Mouse (Mus musculus) granulocyte monocyte progenitor cell, adult 5-6 weeks (primary cell): Measurements from ENCODE around the gene Rab11fip5. TPM values are rescaled to one million over a fixed set of nuclear protein-coding genes. Genes with fewer than 3 reads are reported as not detected.

Source experiments
- ATAC-seq: replicated peaks from 2 replicates; pipeline ENCODE4 v1.8.0; 2016; ENCODE audit warnings: mild to moderate bottlenecking, moderate TSS enrichment, inconsistent platforms; ENCODE audit not compliant: poor library complexity, severe bottlenecking
- total RNA-seq, 2 experiments: library from RNA; stranded (forward) in 1 of 2; stranded (reverse) in 1 of 2; fragments of 200-712, 200-1000 nt in 1 of 2; fragments of >200 nt in 1 of 2; fragmentation: Nextera tagmentation in 1 of 2; gene quantifications; 2 replicates each; pipeline ENCODE4 v1.2.3; 2014 to 2017

The Rab11fip5 gene
- total RNA-seq, 2 experiments from 2014 or later = 3.6 to 5.4 TPM

GRCm38 (mm10) chr6:85350157-85350556 lies 24.3 kb downstream of the Rab11fip5 start:
- no peak; the same call in 1 of the 2 replicates for ATAC-seq

DNA sequence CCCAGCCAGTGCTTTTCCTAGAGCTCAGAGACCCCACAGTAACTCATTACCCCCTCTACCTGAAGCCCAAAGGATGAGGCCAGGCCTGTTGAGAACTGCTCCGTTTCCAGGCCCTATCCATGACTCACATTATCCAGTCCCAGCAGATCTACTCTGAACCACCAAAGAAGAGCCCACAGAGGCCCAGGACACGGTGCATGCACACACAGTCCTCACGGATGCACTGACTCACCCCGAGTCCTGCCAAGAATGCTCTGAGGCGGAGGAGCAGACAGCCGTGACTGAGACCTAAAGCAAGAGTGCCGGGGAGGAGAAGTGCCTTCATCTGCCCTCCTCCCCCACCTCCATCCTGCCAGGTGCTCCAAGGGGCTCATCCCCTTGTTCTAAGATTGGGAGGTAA lies 25.2 kb downstream of the Rab11fip5 start:
- ATAC-seq = no peak

- no peak for ATAC-seq
Observed at GRCm38 (mm10) chr6:85348133-85348532, 26.3 kb downstream of the Rab11fip5 start.

GRCm38 (mm10) chr6:85346028-85346634 lies 28.3 kb downstream of the Rab11fip5 start:
- ATAC-seq = peak; percentile 92

- no peak for ATAC-seq
Observed at GRCm38 (mm10) chr6:85344929-85345328, 29.5 kb downstream of the Rab11fip5 start.

DNA sequence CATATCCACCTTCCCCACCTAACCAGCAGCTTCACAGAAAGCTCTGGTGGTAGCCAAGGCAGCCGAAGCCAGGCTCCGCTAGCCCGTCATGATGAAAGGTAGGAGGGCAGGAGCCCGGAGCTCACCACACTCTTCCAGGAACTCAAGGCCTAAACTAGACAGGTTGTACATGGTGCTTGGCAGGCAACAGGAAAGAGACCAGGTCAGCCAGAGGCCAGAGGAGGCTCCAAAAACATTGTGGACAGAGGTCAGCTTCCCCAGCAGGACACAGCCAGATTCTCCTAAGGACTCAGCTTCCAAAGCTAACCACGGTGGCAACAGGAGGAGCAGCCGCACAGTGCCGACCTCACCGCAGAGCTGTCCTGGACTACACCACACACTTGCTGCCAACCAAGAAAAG lies 31.4 kb downstream of the Rab11fip5 start:
- no peak for ATAC-seq

GRCm38 (mm10) chr6:85341814-85342501 lies 32.5 kb downstream of the Rab11fip5 start:
- no peak for ATAC-seq

DNA sequence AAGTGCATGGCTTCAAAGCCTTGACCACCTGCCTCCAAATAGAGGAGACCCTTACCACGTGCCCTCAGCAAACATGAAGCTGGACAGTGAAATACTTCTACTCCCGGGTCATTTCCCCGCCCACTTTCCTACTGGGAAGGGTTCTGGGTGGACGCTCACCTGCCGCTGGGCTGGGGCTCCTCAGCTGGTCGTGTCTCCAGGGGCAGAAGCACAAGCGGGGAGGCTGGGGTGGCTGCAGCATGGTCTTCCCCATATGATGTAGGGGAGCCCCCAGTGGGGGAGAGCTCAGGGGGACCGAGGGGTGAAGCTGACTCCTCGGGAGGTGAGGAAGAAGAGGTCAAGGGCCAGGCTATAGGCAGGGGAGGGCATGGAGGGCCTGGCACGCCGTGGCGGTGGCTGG lies 34.2 kb downstream of the Rab11fip5 start:
- ATAC-seq = no peak

GRCm38 (mm10) chr6:85339273-85339901 lies 35.0 kb downstream of the Rab11fip5 start:
- ATAC-seq = peak; percentile 93

DNA sequence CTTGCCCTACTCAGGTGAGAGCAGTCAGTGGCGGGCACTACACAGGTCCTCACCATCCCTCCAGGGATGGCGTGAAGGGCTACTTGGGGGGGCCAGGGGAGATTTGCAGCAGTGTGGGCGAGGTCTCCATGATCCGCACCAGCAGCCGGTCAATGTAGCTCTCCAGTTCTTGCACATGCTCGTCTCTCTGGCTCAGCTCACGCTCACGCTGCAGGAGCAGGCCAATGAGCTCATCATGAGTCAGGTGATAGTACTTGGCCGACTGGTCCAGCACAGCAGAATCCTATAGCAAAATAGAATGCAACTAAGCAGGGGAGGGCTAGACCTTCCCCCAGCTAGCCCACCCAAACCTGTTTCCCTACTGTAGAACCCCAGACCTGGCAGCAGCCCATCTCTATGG lies 37.5 kb downstream of the Rab11fip5 start:
- no peak for ATAC-seq

DNA sequence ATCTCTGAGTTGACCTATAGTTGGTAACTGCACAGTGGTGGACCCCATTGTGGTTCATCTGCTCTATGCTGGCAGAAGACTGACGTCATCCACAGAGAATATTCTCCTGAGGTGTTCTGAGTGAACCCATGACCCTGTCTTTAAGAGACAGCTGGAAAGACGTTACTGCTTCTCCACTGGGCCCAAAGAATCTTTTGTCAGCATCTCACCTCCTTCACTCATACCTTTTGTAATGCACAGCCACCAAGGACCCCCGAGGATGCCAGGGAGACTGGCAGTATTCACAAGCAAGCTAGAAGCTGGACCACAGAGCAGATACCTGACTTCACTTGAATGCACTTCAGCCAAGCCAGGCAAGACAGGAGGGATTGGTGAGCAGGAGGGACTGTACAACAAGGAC lies 39.1 kb downstream of the Rab11fip5 start:
- no peak for ATAC-seq

GRCm38 (mm10) chr6:85334851-85335250 lies 39.6 kb downstream of the Rab11fip5 start:
- ATAC-seq = no peak

GRCm38 (mm10) chr6:85334251-85334650 lies 40.2 kb downstream of the Rab11fip5 start:
- ATAC-seq = no peak

DNA sequence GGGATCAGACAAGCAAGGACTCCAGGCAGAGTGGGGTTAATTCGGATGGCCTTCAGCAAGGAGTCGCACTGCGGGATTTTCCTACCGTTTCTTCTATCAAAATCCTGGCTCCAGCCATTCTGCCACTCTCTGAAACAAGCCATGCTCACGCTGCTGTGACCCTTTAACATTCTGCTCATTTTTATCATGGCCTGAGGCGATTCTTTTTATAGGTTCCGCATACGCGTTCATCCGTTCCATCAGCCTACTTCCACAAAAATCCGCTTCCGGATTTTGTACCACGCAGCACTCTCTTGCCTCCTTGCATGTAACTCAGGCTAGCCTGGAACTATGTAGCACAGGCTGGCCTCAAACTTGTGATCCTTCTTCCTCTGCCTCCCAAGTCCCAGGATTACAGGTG lies 40.7 kb downstream of the Rab11fip5 start:
- ATAC-seq = peak; percentile 43

- peak; percentile 87 for ATAC-seq
Observed at GRCm38 (mm10) chr6:85333000-85333669, 41.3 kb downstream of the Rab11fip5 start, which contains the start of gene Sfxn5. Sfxn5 (minus strand) TSS chr6:85333422.

GRCm38 (mm10) chr6:85332351-85332999 lies 42.0 kb downstream of the Rab11fip5 start:
- ATAC-seq = peak; percentile 42

- no peak for ATAC-seq
Observed at GRCm38 (mm10) chr6:85331736-85332135, 42.7 kb downstream of the Rab11fip5 start.

- no peak for ATAC-seq
Observed at GRCm38 (mm10) chr6:85331221-85331735, 43.2 kb downstream of the Rab11fip5 start.

GRCm38 (mm10) chr6:85329666-85330185 lies 44.7 kb downstream of the Rab11fip5 start:
- no peak for ATAC-seq

- peak; percentile 68 for ATAC-seq
Observed at GRCm38 (mm10) chr6:85326564-85326963, 47.9 kb downstream of the Rab11fip5 start.
